Mouse (Mus musculus) liver, postnatal 0 days (tissue): ENCODE measurements at regions not wholly inside any gene's neighbourhood (a gene's known extent, or its start where the extent isn't known, plus 50 kb on each side); places are given as distances from the start of the nearest gene placed in this dataset.

Source experiments
- CTCF ChIP-seq: sonication (generic); IDR thresholded peaks from 2 replicates; pipeline ENCODE4 v1.5.1; 2016; ENCODE audit warnings: antibody characterized with exemption, low read depth
- EP300 ChIP-seq: IDR thresholded peaks from 2 replicates; pipeline ENCODE4 v1.6.1; 2016; ENCODE audit warnings: antibody characterized with exemption, low read depth, mild to moderate bottlenecking

GRCm38 (mm10) chr9:43419993-43420715 lies 109.5 kb downstream of the Trim29 start:
- TF ChIP-seq CTCF (no peak), EP300 (no peak)
